Mouse (Mus musculus): ENCODE measurements around the gene Lmntd2.

GRCm38 (mm10) chr7:141226535-141226934 lies 12.7 kb upstream of the Lmntd2 start:
- no peak for TF ChIP-seq EP300 (IDR thresholded peaks at IDR 0.05; ENCODE audit: low read depth)
- TF ChIP-seq CTCF (IDR thresholded peaks at IDR 0.05; ENCODE audit: low read depth), result no peak
